10 mouse cellular contexts compared by ENCODE assay signal in the genomic region with DNA sequence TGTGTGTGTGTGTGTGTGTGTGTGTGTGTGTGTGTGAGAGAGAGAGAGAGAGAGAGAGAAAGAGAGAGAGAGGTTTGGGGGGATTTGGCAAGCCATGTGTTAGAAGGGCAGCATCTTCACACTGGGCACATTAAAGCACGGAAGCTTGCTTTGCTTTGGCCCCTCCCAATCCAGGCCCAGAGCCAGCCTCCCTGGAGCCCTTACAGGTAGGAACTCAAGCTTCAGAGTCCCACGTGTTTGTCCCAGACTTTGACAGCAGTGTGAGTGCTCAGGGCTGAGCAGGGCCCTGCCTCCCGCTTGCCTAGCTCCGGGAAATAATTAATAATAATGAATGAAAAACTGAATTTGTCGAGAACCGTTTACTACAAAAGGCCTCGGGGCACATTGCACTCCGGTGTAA.
A peak's percentile ranks its signal among the peaks of the same experiment; 100 is the strongest.
DNase-seq lines count a peak whose midpoint lies in the region; ATAC-seq and TF ChIP-seq lines count a peak whose summit lies in the region.
"Had no signal": no experiment of that assay in that cellular context is flagged by ENCODE, and none has a peak within 500 bp of the region (broad histone marks: within the 10 kb centered on the region; RNA-seq: fewer than 3 reads in every experiment).

No protein-coding gene starts in this region.

- TF ChIP-seq CTCF in layer of hippocampus, adult 2 months (conservative IDR thresholded peaks at IDR 0.05), result no peak

- no peaks in the 10 kb centered on the region for H3K27me3 ChIP-seq in forebrain, embryonic 16.5 days (replicated peaks; ENCODE audit: control insufficient read depth, insufficient read depth, low read length)

- H3K4me2 ChIP-seq in forebrain, embryonic 16.5 days (ENCODE audit: low read length), result no peak overlapping the region
- H3K4me2 ChIP-seq: lung, embryonic 14.5 days had no signal

- 0 out of 2 replicates have a peak, but pooled peaks have one; percentile 13 for ATAC-seq in forebrain, embryonic 16.5 days

- H3K4me1 ChIP-seq in forebrain, embryonic 16.5 days (replicated peaks; ENCODE audit: control insufficient read depth, insufficient read depth, low read length), result peaks cover 9% of the 10 kb centered on the region

- WGBS in forebrain, embryonic 16.5 days, result 13% methylated on average over 8 of the region's 8 CpGs

- H3K27ac ChIP-seq in layer of hippocampus, adult 2 months, result no peak overlapping the region
- H3K27ac ChIP-seq in forebrain, embryonic 16.5 days (ENCODE audit: low read length), result no peak overlapping the region

- H3K36me3 ChIP-seq in forebrain, embryonic 16.5 days (ENCODE audit: control insufficient read depth, insufficient read depth), result 0 out of 2 replicates have a peak, but pooled peaks cover 7% of the 10 kb centered on the region

- no peak overlapping the region for H3K4me3 ChIP-seq in layer of hippocampus, adult 2 months
- H3K4me3 ChIP-seq in forebrain, embryonic 16.5 days (replicated peaks; ENCODE audit: low read length), result no peak overlapping the region

- H3K9me3 ChIP-seq in forebrain, embryonic 16.5 days (ENCODE audit: control insufficient read depth, low read length), result no peaks in the 10 kb centered on the region

- peak; percentile 23 to 36 for DNase-seq in layer of hippocampus, adult 2 months (ENCODE audit: low spot score in 2 of 2)
- no peak for DNase-seq in layer of hippocampus, postnatal 25 days (ENCODE audit: extremely low spot score in 1 of 2, low spot score in 1 of 2)
- peak; percentile 40 for DNase-seq in retina, postnatal 1 day
- no peak for DNase-seq in retina, embryonic 14.5 days (ENCODE audit: low spot score)
- peak; percentile 75 to 82 for DNase-seq in right cerebral cortex, postnatal 10 days (ENCODE audit: low spot score in 2 of 2)
- DNase-seq in yolk sac, embryonic 10.5 days (ENCODE audit: low spot score), result no peak
- DNase-seq: heart, postnatal 14 days; kidney, adult 2 months; lung, embryonic 14.5 days had no signal

- no peak overlapping the region for H3K9ac ChIP-seq in forebrain, embryonic 16.5 days (replicated peaks; ENCODE audit: low read depth, low read length)
- H3K9ac ChIP-seq: lung, embryonic 14.5 days had no signal

Comparison
In these comparisons a context has a peak if more than half of its experiments do, and no peak if none do; other contexts are left out.
1. DNase-seq: peak in layer of hippocampus, adult 2 months (2 of 2), retina, postnatal 1 day (single experiment) and right cerebral cortex, postnatal 10 days (2 of 2); none in layer of hippocampus, postnatal 25 days (0 of 2), retina, embryonic 14.5 days (single experiment) and yolk sac, embryonic 10.5 days (single experiment).